Mouse (Mus musculus) embryonic facial prominence, embryonic 10.5 days (tissue): ENCODE results near the gene Als2. TPM values are rescaled to one million over a fixed set of nuclear protein-coding genes. Genes with fewer than 3 reads are reported as not detected.

ENCODE experiments used
- DNase-seq: peaks from one replicate; pipeline ENCODE4 v3.0.0-alpha.2; 2017; ENCODE audit warnings: low spot score
- H3K27ac ChIP-seq: fragments of 300-500 bp; sonication (generic); replicated peaks from 2 replicates; pipeline ENCODE4 v1.5.1; 2016; ENCODE audit warnings: mild to moderate bottlenecking
- H3K27me3 ChIP-seq: fragments of 300-500 bp; sonication (generic); replicated peaks from 2 replicates; pipeline ENCODE4 v1.6.1; 2016; ENCODE audit warnings: low read depth, mild to moderate bottlenecking; ENCODE audit not compliant: poor library complexity, severe bottlenecking
- H3K36me3 ChIP-seq: fragments of 300-500 bp; sonication (generic); replicated peaks from 2 replicates; pipeline ENCODE4 v1.6.1; 2016; ENCODE audit warnings: mild to moderate bottlenecking, moderate library complexity
- H3K4me1 ChIP-seq: fragments of 300-500 bp; sonication (generic); 2 replicates; pipeline ENCODE4 v1.6.1; 2016
- H3K4me3 ChIP-seq: fragments of 300-500 bp; sonication (generic); 2 replicates; pipeline ENCODE4 v1.5.1; 2016; ENCODE audit warnings: mild to moderate bottlenecking, moderate library complexity
- H3K9me3 ChIP-seq: fragments of 300-500 bp; sonication (generic); 2 replicates; pipeline ENCODE4 v1.6.1; 2016; ENCODE audit warnings: mild to moderate bottlenecking
- WGBS: fragments of 180-500 bp; shearing (Covaris S2); methylation state at CpG from one replicate; pipeline ENCODE4 v1.1.7; 2016; 5-methylcytosine and 5-hydroxymethylcytosine counted together
- polyA plus RNA-seq: library from polyadenylated mRNA; unstranded; fragments of >200 nt; fragmentation: Nextera tagmentation; extraction: Ambion mirVana; gene quantifications from 2 replicates; pipeline ENCODE4 v1.2.1, GENCODE M21; 2016

The Als2 gene
- polyA plus RNA-seq, 1 experiment from 2014 or later: 15.8 TPM

- no peaks in the 10 kb centered on the region for H3K9me3 ChIP-seq
- 52% methylated on average over 5 of the region's 5 CpGs for WGBS
- no peak overlapping the region for H3K4me3 ChIP-seq
- H3K27me3 ChIP-seq: no peaks in the 10 kb centered on the region
- H3K27ac ChIP-seq: no peak overlapping the region
- no peak for DNase-seq
- H3K36me3 ChIP-seq: peaks cover 33% of the 10 kb centered on the region
- H3K4me1 ChIP-seq: peaks cover 10% of the 10 kb centered on the region
Observed at GRCm38 (mm10) chr1:59171875-59172274, 65.2 kb downstream of the Als2 start.

GRCm38 (mm10) chr1:59170290-59170689 lies 66.7 kb downstream of the Als2 start:
- peaks cover 10% of the 10 kb centered on the region for H3K4me1 ChIP-seq
- no peaks in the 10 kb centered on the region for H3K9me3 ChIP-seq
- no peaks in the 10 kb centered on the region for H3K27me3 ChIP-seq
- 78% methylated on average over 8 of the region's 8 CpGs for WGBS
- DNase-seq: no peak
- H3K27ac ChIP-seq: no peak overlapping the region
- no peak overlapping the region for H3K4me3 ChIP-seq
- H3K36me3 ChIP-seq: peaks cover 45% of the 10 kb centered on the region

- DNase-seq: no peak
- Histone ChIP-seq H3K27ac (no peak overlapping the region), H3K36me3 (peaks cover 45% of the 10 kb centered on the region), H3K9me3 (no peaks in the 10 kb centered on the region), H3K4me1 (peaks cover 10% of the 10 kb centered on the region), H3K4me3 (no peak overlapping the region), H3K27me3 (no peaks in the 10 kb centered on the region)
- 90% methylated on average over 6 of the region's 6 CpGs for WGBS
Observed at GRCm38 (mm10) chr1:59169586-59169985, 67.4 kb downstream of the Als2 start.

GRCm38 (mm10) chr1:59168556-59168955 lies 68.5 kb downstream of the Als2 start:
- Histone ChIP-seq H3K27ac (no peak overlapping the region), H3K4me3 (no peak overlapping the region), H3K36me3 (peaks cover 45% of the 10 kb centered on the region), H3K4me1 (peaks cover 10% of the 10 kb centered on the region), H3K27me3 (no peaks in the 10 kb centered on the region), H3K9me3 (no peaks in the 10 kb centered on the region)
- no peak for DNase-seq
- WGBS: 77% methylated on average over 2 of the region's 2 CpGs

- Histone ChIP-seq H3K36me3 (peaks cover 52% of the 10 kb centered on the region), H3K4me1 (peaks cover 14% of the 10 kb centered on the region)
Observed at GRCm38 (mm10) chr1:59167654-59168425, 69.2 kb downstream of the Als2 start.

GRCm38 (mm10) chr1:59166232-59166905 lies 70.7 kb downstream of the Als2 start:
- DNase-seq: no peak
- Histone ChIP-seq H3K36me3 (peaks cover 55% of the 10 kb centered on the region), H3K9me3 (no peaks in the 10 kb centered on the region), H3K4me3 (no peak overlapping the region), H3K4me1 (peaks cover 3% of the 10 kb centered on the region; the same call in 1 of the 2 replicates), H3K27ac (no peak overlapping the region), H3K27me3 (no peaks in the 10 kb centered on the region; the same call in 1 of the 2 replicates)
- WGBS: 95% methylated on average over 9 of the region's 9 CpGs

More at GRCm38 (mm10) chr1:59167654-59168425, 69.2 kb downstream of the Als2 start:
- Histone ChIP-seq H3K27ac (no peak overlapping the region), H3K4me3 (no peak overlapping the region), H3K9me3 (no peaks in the 10 kb centered on the region), H3K27me3 (no peaks in the 10 kb centered on the region)
- 85% methylated on average over 4 of the region's 4 CpGs for WGBS
- DNase-seq: no peak

GRCm38 (mm10) chr1:59163918-59164317 lies 73.1 kb downstream of the Als2 start:
- 45% methylated on average over 5 of the region's 5 CpGs for WGBS
- Histone ChIP-seq H3K27ac (no peak overlapping the region), H3K4me3 (no peak overlapping the region), H3K9me3 (no peaks in the 10 kb centered on the region), H3K36me3 (peaks cover 42% of the 10 kb centered on the region), H3K4me1 (peaks cover 3% of the 10 kb centered on the region; the same call in 1 of the 2 replicates), H3K27me3 (no peaks in the 10 kb centered on the region; the same call in 1 of the 2 replicates)
- DNase-seq: no peak

- Histone ChIP-seq H3K36me3 (peaks cover 40% of the 10 kb centered on the region), H3K9me3 (no peaks in the 10 kb centered on the region), H3K4me1 (peaks cover 3% of the 10 kb centered on the region; the same call in 1 of the 2 replicates), H3K4me3 (no peak within 1 kb of the TSS), H3K27me3 (no peaks in the 10 kb centered on the region; the same call in 1 of the 2 replicates), H3K27ac (no peak within 1 kb of the TSS)
- DNase-seq: no peak
- WGBS: 38% methylated on average over 12 of the region's 12 CpGs
Observed at GRCm38 (mm10) chr1:59163030-59163461, 74.0 kb downstream of the Als2 start, which contains the start of gene Mpp4. Gene Mpp4, minus strand, starts transcription at chr1:59163389.

- Histone ChIP-seq H3K4me1 (peaks cover 3% of the 10 kb centered on the region; the same call in 1 of the 2 replicates), H3K9me3 (no peaks in the 10 kb centered on the region), H3K36me3 (peaks cover 34% of the 10 kb centered on the region), H3K27ac (no peak overlapping the region), H3K4me3 (no peak overlapping the region), H3K27me3 (no peaks in the 10 kb centered on the region; the same call in 1 of the 2 replicates)
- DNase-seq: no peak
- 39% methylated on average over 8 of the region's 8 CpGs for WGBS
Observed at GRCm38 (mm10) chr1:59162309-59163024, 74.6 kb downstream of the Als2 start.

GRCm38 (mm10) chr1:59161396-59161795 lies 75.6 kb downstream of the Als2 start:
- Histone ChIP-seq H3K4me3 (no peak overlapping the region), H3K36me3 (peaks cover 23% of the 10 kb centered on the region), H3K27me3 (no peaks in the 10 kb centered on the region; the same call in 1 of the 2 replicates), H3K27ac (no peak overlapping the region), H3K4me1 (peaks cover 3% of the 10 kb centered on the region; the same call in 1 of the 2 replicates), H3K9me3 (no peaks in the 10 kb centered on the region)
- 65% methylated on average over 6 of the region's 6 CpGs for WGBS
- DNase-seq: no peak

GRCm38 (mm10) chr1:59160871-59161270 lies 76.2 kb downstream of the Als2 start:
- 84% methylated on average over 6 of the region's 6 CpGs for WGBS
- no peak overlapping the region for H3K27ac ChIP-seq
- no peak for DNase-seq
- peaks cover 3% of the 10 kb centered on the region; the same call in 1 of the 2 replicates for H3K4me1 ChIP-seq
- no peaks in the 10 kb centered on the region for H3K9me3 ChIP-seq
- H3K27me3 ChIP-seq: no peaks in the 10 kb centered on the region; the same call in 1 of the 2 replicates
- H3K4me3 ChIP-seq: no peak overlapping the region
- peaks cover 18% of the 10 kb centered on the region for H3K36me3 ChIP-seq

GRCm38 (mm10) chr1:59159136-59159535 lies 77.9 kb downstream of the Als2 start:
- DNase-seq: no peak
- Histone ChIP-seq H3K27me3 (no peaks in the 10 kb centered on the region; the same call in 1 of the 2 replicates), H3K4me3 (no peak overlapping the region), H3K4me1 (peaks cover 3% of the 10 kb centered on the region; the same call in 1 of the 2 replicates), H3K27ac (no peak overlapping the region), H3K36me3 (peaks cover 13% of the 10 kb centered on the region), H3K9me3 (no peaks in the 10 kb centered on the region)
- WGBS: 88% methylated on average over 3 of the region's 3 CpGs
